Mouse (Mus musculus): ENCODE data around the gene Mast4. TPM values are rescaled to one million over a fixed set of nuclear protein-coding genes. Genes with fewer than 3 reads are reported as not detected.

Mast4 gene
- total and polyA plus RNA-seq, 3 experiments: 8.5 to 33.1 (median 23.6) TPM

DNA sequence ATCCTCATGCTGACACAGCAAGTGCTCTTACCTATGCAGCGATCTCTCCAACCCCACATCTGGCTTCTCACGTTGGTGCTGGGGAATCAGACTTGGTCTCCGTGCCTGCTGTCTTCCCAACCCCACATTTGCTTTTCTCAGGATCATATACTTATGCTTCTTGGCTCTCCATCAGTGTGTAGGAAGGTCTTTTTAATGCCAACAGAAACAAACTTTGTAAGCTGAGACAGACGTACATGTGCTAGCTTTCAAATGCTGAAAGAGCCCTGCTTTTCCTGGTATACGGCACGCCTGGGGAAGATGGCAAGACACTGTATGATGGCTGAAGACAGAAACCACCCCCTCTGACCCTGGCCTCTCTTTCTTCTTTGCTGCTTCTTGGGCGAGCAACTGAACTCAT, 285.3 kb downstream of the Mast4 start:
- Histone ChIP-seq H3K27ac (no peak overlapping the region), H3K9ac (ENCODE audit: low read depth, low read length) (no peak overlapping the region), H3K27me3 (ENCODE audit: control insufficient read depth, insufficient read depth, low read length) (no peaks in the 10 kb centered on the region), H3K4me3 (no peak overlapping the region), H3K36me3 (ENCODE audit: control insufficient read depth, insufficient read depth, low read length) (no peaks in the 10 kb centered on the region), H3K4me1 (ENCODE audit: control insufficient read depth, insufficient read depth, low read length) (peaks cover 2% of the 10 kb centered on the region; the same call in 1 of the 2 replicates), H3K79me2 (replicated peaks; ENCODE audit: control insufficient read depth, insufficient read depth, low read length) (no peaks in the 10 kb centered on the region)
- DNase-seq: no peak
- no peak for TF ChIP-seq EP300 (IDR thresholded peaks at IDR 0.05; ENCODE audit: insufficient read depth, low read depth, low read length)
- TF ChIP-seq CTCF (IDR thresholded peaks at IDR 0.05): no peak
- no peak for TF ChIP-seq POLR2A (IDR thresholded peaks at IDR 0.05; ENCODE audit: insufficient read depth, low read depth, low read length)
- intact Hi-C loops (cut with DNase I): no loop called here
- WGBS: 83% methylated on average over 7 of the region's 7 CpGs

DNA sequence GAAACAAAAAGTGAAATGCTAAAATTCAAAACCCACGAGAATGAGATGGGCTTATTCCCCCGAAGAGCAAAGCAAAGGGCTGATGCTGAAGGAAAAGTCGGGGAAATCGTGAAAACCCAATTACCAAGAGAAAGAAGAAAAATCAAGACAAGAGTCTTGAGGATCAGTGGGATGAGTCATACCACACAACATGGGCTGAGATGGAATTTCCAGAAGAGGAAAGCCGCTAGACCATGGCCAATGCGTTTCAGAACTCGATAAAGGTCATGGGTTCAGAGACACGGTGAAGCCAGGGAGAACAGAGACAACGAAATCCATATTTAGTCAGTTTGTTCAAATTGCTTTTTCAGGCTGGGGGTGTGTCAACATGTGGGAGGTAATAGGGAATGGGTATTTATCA, 290.6 kb downstream of the Mast4 start:
- H3K9ac ChIP-seq (ENCODE audit: low read depth, low read length): no peak overlapping the region
- no peaks in the 10 kb centered on the region; the same call in 1 of the 2 replicates for H3K79me2 ChIP-seq (replicated peaks; ENCODE audit: control insufficient read depth, insufficient read depth, low read length)
- no peaks in the 10 kb centered on the region for H3K27me3 ChIP-seq (ENCODE audit: control insufficient read depth, insufficient read depth, low read length)
- TF ChIP-seq POLR2A (IDR thresholded peaks at IDR 0.05; ENCODE audit: insufficient read depth, low read depth, low read length) (no peak), CTCF (IDR thresholded peaks at IDR 0.05) (no peak)
- intact Hi-C loops (cut with DNase I): no loop called here
- WGBS: 84% methylated on average over 9 of the region's 9 CpGs
- no peak overlapping the region for H3K27ac ChIP-seq
- no peak for DNase-seq
- no peaks in the 10 kb centered on the region for H3K36me3 ChIP-seq (ENCODE audit: control insufficient read depth, insufficient read depth, low read length)
- no peak overlapping the region for H3K4me3 ChIP-seq
- H3K4me1 ChIP-seq (ENCODE audit: control insufficient read depth, insufficient read depth, low read length): no peaks in the 10 kb centered on the region

DNA sequence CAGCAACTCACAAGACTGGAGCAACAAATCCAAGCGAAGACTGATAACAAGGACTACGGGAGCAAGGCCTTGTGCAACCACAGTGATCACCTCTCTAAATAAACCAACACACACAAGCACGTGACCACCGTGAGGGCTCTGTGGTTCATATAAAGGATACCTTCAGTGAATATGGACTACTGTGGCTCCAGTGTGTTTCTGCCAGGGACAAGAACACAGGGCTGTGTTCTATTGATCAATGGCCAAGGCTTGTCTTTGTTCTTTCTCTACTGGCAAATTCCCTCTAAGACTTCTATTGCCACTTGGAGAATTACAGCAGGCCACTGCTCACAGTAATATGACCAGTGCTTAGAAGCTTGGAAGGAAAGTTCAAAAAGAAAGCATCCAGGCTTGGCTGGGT, 291.3 kb downstream of the Mast4 start:
- H3K4me3 ChIP-seq: no peak overlapping the region
- TF ChIP-seq POLR2A (IDR thresholded peaks at IDR 0.05; ENCODE audit: insufficient read depth, low read depth, low read length) (no peak), CTCF (IDR thresholded peaks at IDR 0.05) (no peak), EP300 (IDR thresholded peaks at IDR 0.05; ENCODE audit: insufficient read depth, low read depth, low read length) (no peak)
- intact Hi-C loops (cut with DNase I): no loop called here
- 94% methylated on average over 4 of the region's 4 CpGs for WGBS
- no peak for DNase-seq
- H3K4me1 ChIP-seq (ENCODE audit: control insufficient read depth, insufficient read depth, low read length): no peaks in the 10 kb centered on the region
- H3K27ac ChIP-seq: no peak overlapping the region
- H3K79me2 ChIP-seq (replicated peaks; ENCODE audit: control insufficient read depth, insufficient read depth, low read length): peaks cover 2% of the 10 kb centered on the region
- no peak overlapping the region for H3K9ac ChIP-seq (ENCODE audit: low read depth, low read length)
- no peaks in the 10 kb centered on the region for H3K27me3 ChIP-seq (ENCODE audit: control insufficient read depth, insufficient read depth, low read length)
- no peaks in the 10 kb centered on the region for H3K36me3 ChIP-seq (ENCODE audit: control insufficient read depth, insufficient read depth, low read length)

DNA sequence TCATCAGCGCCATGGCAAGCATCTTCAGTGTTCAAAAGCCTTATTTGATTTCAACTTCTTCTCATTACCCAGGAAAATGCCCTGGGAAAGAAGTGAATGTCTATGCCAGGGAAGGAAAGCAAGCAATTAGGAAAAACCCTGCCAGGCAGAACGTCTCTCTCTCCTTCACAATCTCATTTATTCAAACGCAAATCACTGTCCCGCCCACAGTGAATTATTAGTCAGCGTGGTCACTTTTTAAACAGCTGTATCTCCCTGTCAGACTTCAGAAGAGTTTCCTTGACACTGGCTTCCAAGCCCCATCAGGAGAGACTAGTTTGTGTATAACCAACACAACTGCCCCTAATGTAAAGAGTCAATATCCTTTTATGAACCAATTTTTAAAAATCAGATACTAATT, 296.8 kb downstream of the Mast4 start:
- peaks cover 5% of the 10 kb centered on the region for H3K79me2 ChIP-seq (replicated peaks; ENCODE audit: control insufficient read depth, insufficient read depth, low read length)
- H3K4me1 ChIP-seq (ENCODE audit: control insufficient read depth, insufficient read depth, low read length): no peaks in the 10 kb centered on the region; the same call in 1 of the 2 replicates
- no peak overlapping the region for H3K4me3 ChIP-seq
- no peak for DNase-seq
- WGBS: 69% methylated on average over 5 of the region's 5 CpGs
- no peaks in the 10 kb centered on the region; the same call in 1 of the 2 replicates for H3K36me3 ChIP-seq (ENCODE audit: control insufficient read depth, insufficient read depth, low read length)
- H3K27me3 ChIP-seq (ENCODE audit: control insufficient read depth, insufficient read depth, low read length): no peaks in the 10 kb centered on the region
- no peak overlapping the region for H3K27ac ChIP-seq
- TF ChIP-seq EP300 (IDR thresholded peaks at IDR 0.05; ENCODE audit: insufficient read depth, low read depth, low read length): no peak
- TF ChIP-seq POLR2A (IDR thresholded peaks at IDR 0.05; ENCODE audit: insufficient read depth, low read depth, low read length): no peak
- no peak for TF ChIP-seq CTCF (IDR thresholded peaks at IDR 0.05)
- intact Hi-C loops (cut with DNase I): no loop called here
- no peak overlapping the region for H3K9ac ChIP-seq (ENCODE audit: low read depth, low read length)

DNA sequence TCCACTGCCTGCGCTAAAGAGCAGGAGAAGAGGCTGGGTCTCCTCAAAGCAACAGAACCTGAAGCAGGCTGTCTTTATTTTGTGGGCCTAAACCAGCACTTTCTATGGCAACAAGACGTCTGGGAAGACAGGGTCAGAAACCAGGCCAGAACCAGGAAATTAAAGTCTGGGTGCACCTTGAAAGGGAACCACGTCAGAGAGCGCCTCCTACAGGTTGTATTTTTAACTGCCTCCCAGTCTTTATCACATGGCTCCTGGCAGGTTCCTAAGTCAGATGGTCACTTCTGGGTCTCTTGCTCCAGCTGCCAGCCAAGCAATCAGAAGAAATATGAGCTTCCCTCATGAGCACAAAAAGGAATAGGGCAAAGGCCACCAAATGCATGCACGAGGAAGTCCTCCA, 304.9 kb downstream of the Mast4 start:
- no peak for DNase-seq
- Histone ChIP-seq H3K79me2 (replicated peaks; ENCODE audit: control insufficient read depth, insufficient read depth, low read length) (no peaks in the 10 kb centered on the region; the same call in 1 of the 2 replicates), H3K4me3 (no peak overlapping the region), H3K27ac (no peak overlapping the region), H3K27me3 (ENCODE audit: control insufficient read depth, insufficient read depth, low read length) (no peaks in the 10 kb centered on the region), H3K9ac (ENCODE audit: low read depth, low read length) (no peak overlapping the region), H3K4me1 (ENCODE audit: control insufficient read depth, insufficient read depth, low read length) (peaks cover 5% of the 10 kb centered on the region), H3K36me3 (ENCODE audit: control insufficient read depth, insufficient read depth, low read length) (peaks cover 4% of the 10 kb centered on the region)
- WGBS: 86% methylated on average over 5 of the region's 5 CpGs
- TF ChIP-seq POLR2A (IDR thresholded peaks at IDR 0.05; ENCODE audit: insufficient read depth, low read depth, low read length) (no peak), CTCF (IDR thresholded peaks at IDR 0.05) (peak; percentile 20; the same call in 1 of the 2 replicates), EP300 (IDR thresholded peaks at IDR 0.05; ENCODE audit: insufficient read depth, low read depth, low read length) (no peak)
- intact Hi-C loops (cut with DNase I): no loop called here

DNA sequence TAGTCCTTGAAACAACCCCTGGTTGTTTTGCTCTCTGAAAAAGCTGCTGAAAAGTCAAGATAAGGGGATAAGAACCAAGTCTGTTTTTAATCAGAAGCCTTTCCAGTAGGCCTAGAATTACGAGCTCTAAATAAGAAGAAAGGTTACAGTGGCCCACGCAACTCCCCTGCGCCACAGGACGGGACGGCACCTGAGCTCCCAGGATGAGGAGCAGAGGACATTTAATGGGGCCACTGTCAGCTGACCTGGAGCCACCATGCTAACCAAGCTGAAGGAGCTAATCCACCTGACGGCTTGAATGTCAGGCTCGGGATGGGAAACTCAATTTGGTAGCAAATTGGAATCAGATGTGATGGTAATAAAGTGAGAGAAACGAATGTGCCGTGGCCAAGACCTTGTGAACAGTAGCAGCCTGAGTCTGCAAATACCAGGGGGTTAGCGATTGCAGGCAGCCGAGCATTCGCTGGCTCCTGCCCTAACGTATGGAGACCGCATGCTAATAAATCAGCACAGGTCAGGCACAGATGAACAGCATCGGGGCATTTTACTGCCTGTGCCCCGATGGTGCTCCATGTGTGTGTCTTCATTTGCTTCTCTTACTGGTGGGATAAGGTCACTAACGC, 306.7 kb downstream of the Mast4 start:
- 86% methylated on average over 17 of the region's 17 CpGs for WGBS
- intact Hi-C loops (cut with DNase I): no loop called here
- Histone ChIP-seq H3K4me3 (no peak overlapping the region), H3K27ac (no peak overlapping the region), H3K36me3 (ENCODE audit: control insufficient read depth, insufficient read depth, low read length) (peaks cover 4% of the 10 kb centered on the region), H3K4me1 (ENCODE audit: control insufficient read depth, insufficient read depth, low read length) (peaks cover 5% of the 10 kb centered on the region), H3K79me2 (replicated peaks; ENCODE audit: control insufficient read depth, insufficient read depth, low read length) (no peaks in the 10 kb centered on the region; the same call in 1 of the 2 replicates), H3K27me3 (ENCODE audit: control insufficient read depth, insufficient read depth, low read length) (no peaks in the 10 kb centered on the region), H3K9ac (ENCODE audit: low read depth, low read length) (no peak overlapping the region)
- DNase-seq: no peak
- TF ChIP-seq CTCF (IDR thresholded peaks at IDR 0.05) (no peak), POLR2A (IDR thresholded peaks at IDR 0.05; ENCODE audit: insufficient read depth, low read depth, low read length) (no peak), EP300 (IDR thresholded peaks at IDR 0.05; ENCODE audit: insufficient read depth, low read depth, low read length) (no peak)

Measured in heart, adult 2 months (tissue).